Mouse (Mus musculus) neural tube, embryonic 15.5 days (tissue): Measurements from ENCODE around the gene Tpd52l1. TPM values are rescaled to one million over a fixed set of nuclear protein-coding genes. Genes with fewer than 3 reads are reported as not detected.

Experiments used
- ATAC-seq: fragments of 200-750 bp; cut with Nextera tagmentation; 2 replicates; pipeline ENCODE4 v1.8.0; 2017; ENCODE audit warnings: mild to moderate bottlenecking, moderate TSS enrichment, moderate library complexity; ENCODE audit not compliant: low FRiP score
- H3K27ac ChIP-seq: fragments of 300-500 bp; sonication (generic); replicated peaks from 2 replicates; pipeline ENCODE4 v1.5.1; 2015; ENCODE audit warnings: mild to moderate bottlenecking, inconsistent platforms
- H3K27me3 ChIP-seq: fragments of 300-500 bp; sonication (generic); replicated peaks from 2 replicates; pipeline ENCODE4 v1.6.1; 2015; ENCODE audit warnings: inconsistent platforms
- H3K36me3 ChIP-seq: fragments of 300-500 bp; sonication (generic); 2 replicates; pipeline ENCODE4 v1.6.1; 2015; ENCODE audit warnings: inconsistent platforms
- H3K4me1 ChIP-seq: fragments of 300-500 bp; sonication (generic); 2 replicates; pipeline ENCODE4 v1.6.1; 2015; ENCODE audit warnings: inconsistent platforms
- H3K4me2 ChIP-seq: fragments of 300-500 bp; sonication (generic); 2 replicates; pipeline ENCODE4 v1.6.1; 2015; ENCODE audit warnings: inconsistent platforms, mild to moderate bottlenecking, moderate library complexity
- H3K4me3 ChIP-seq: fragments of 300-500 bp; sonication (generic); replicated peaks from 2 replicates; pipeline ENCODE4 v1.5.1; 2015; ENCODE audit warnings: mild to moderate bottlenecking, inconsistent platforms
- H3K9ac ChIP-seq: fragments of 300-500 bp; sonication (generic); replicated peaks from 2 replicates; pipeline ENCODE4 v1.6.1; 2015; ENCODE audit warnings: mild to moderate bottlenecking, inconsistent platforms
- H3K9me3 ChIP-seq: fragments of 300-500 bp; sonication (generic); replicated peaks from 2 replicates; pipeline ENCODE4 v1.6.1; 2016; ENCODE audit warnings: inconsistent platforms
- WGBS: fragments of 180-500 bp; shearing (Covaris S2); methylation state at CpG from one replicate; pipeline ENCODE4 v1.1.7; 2015; ENCODE audit warnings: mixed read lengths; 5-methylcytosine and 5-hydroxymethylcytosine counted together
- polyA plus RNA-seq: library from polyadenylated mRNA; unstranded; fragments of >200 nt; fragmentation: Nextera tagmentation; extraction: Ambion mirVana; gene quantifications from 2 replicates; pipeline ENCODE4 v1.2.1, GENCODE M21; 2015

The Tpd52l1 gene
- polyA plus RNA-seq, 1 experiment from 2014 or later = 42.6 TPM

- 69% methylated on average over 1 of the region's 1 CpGs for WGBS
- Histone ChIP-seq H3K4me1 (no peaks in the 10 kb centered on the region), H3K27ac (no peak overlapping the region), H3K4me2 (no peak overlapping the region), H3K9ac (no peak overlapping the region), H3K9me3 (no peaks in the 10 kb centered on the region), H3K4me3 (no peak overlapping the region), H3K27me3 (no peaks in the 10 kb centered on the region), H3K36me3 (no peaks in the 10 kb centered on the region)
- no peak for ATAC-seq
Observed at GRCm38 (mm10) chr10:31296458-31296857, 149.3 kb downstream of the Tpd52l1 start.

GRCm38 (mm10) chr10:31295705-31296104, 150.1 kb downstream of the Tpd52l1 start:
- no peak overlapping the region for H3K4me2 ChIP-seq
- no peaks in the 10 kb centered on the region for H3K36me3 ChIP-seq
- H3K4me1 ChIP-seq = no peaks in the 10 kb centered on the region
- no peak overlapping the region for H3K9ac ChIP-seq
- H3K4me3 ChIP-seq = no peak overlapping the region
- WGBS = 43% methylated on average over 5 of the region's 5 CpGs
- no peaks in the 10 kb centered on the region for H3K27me3 ChIP-seq
- no peak overlapping the region for H3K27ac ChIP-seq
- no peak for ATAC-seq
- no peaks in the 10 kb centered on the region for H3K9me3 ChIP-seq

GRCm38 (mm10) chr10:31288697-31289390, 156.9 kb downstream of the Tpd52l1 start:
- no peak overlapping the region for H3K9ac ChIP-seq
- H3K4me3 ChIP-seq = no peak overlapping the region
- H3K27me3 ChIP-seq = no peaks in the 10 kb centered on the region
- no peak for ATAC-seq
- no peaks in the 10 kb centered on the region for H3K9me3 ChIP-seq
- 91% methylated on average over 4 of the region's 4 CpGs for WGBS
- no peaks in the 10 kb centered on the region for H3K36me3 ChIP-seq
- H3K4me2 ChIP-seq = no peak overlapping the region
- H3K27ac ChIP-seq = no peak overlapping the region
- no peaks in the 10 kb centered on the region for H3K4me1 ChIP-seq

GRCm38 (mm10) chr10:31287787-31288186, 158.0 kb downstream of the Tpd52l1 start:
- ATAC-seq = peak; percentile 59; the same call in 1 of the 2 replicates

More at GRCm38 (mm10) chr10:31287787-31288186, 158.0 kb downstream of the Tpd52l1 start:
- Histone ChIP-seq H3K36me3 (no peaks in the 10 kb centered on the region), H3K4me3 (no peak overlapping the region), H3K9ac (no peak overlapping the region), H3K27ac (no peak overlapping the region), H3K27me3 (no peaks in the 10 kb centered on the region), H3K4me2 (no peak overlapping the region), H3K9me3 (no peaks in the 10 kb centered on the region), H3K4me1 (no peaks in the 10 kb centered on the region)

Other genes with a start within 250 kb of the Tpd52l1 start
- 66.0 and 66.9 TPM in 2 replicates for gene Hddc2, start 132.6 kb downstream of the Tpd52l1 start, polyA plus RNA-seq
- gene Rnf217, start 163.2 kb upstream of the Tpd52l1 start, polyA plus RNA-seq = 1.7 and 2.0 TPM in 2 replicates